Comparison of ENCODE assay signal across 24 mouse cellular contexts in the genomic region with DNA sequence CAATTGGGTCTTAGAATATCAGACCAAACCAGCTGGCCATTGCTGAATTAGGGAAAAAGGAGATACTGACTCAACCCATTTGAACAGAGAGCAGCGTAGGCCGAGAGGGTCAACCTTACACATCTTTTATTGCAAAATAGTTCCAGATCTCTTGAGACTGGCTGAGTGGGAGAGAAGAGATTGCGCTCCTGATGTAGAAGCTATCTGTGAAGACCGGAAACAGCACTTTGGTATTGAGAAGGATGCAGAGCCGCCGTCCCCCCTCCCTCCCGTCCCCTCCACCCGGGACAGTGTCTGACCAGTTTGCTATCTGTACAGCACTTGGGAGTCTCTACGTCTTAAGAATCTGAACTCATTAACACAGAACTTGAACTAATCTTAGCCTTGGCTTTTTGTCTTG.
DNase-seq lines count a peak whose midpoint lies in the region; ATAC-seq and TF ChIP-seq lines count a peak whose summit lies in the region.
"Had no signal": no experiment of that assay in that cellular context is flagged by ENCODE, and none has a peak within 500 bp of the region (broad histone marks: within the 10 kb centered on the region; RNA-seq: fewer than 3 reads in every experiment).

No protein-coding gene starts in this region.

- no peak overlapping the region for H3K9ac ChIP-seq in liver, postnatal 0 days (replicated peaks)
- H3K9ac ChIP-seq in liver, embryonic 12.5 days: no peak overlapping the region
- H3K9ac ChIP-seq: embryonic facial prominence, embryonic 13.5 days; forebrain, embryonic 13.5 days; heart, embryonic 15.5 days; hindbrain, embryonic 13.5 days; midbrain, embryonic 12.5 days had no signal

- intact Hi-C loops in gastrocnemius, adult 2 months (cut with DNase I): no loop called here
- intact Hi-C loops in gastrocnemius, postnatal 36 days (cut with DNase I): no loop called here
- intact Hi-C loops in heart, postnatal 14 days (cut with DNase I): no loop called here

- H3K27me3 ChIP-seq in liver, postnatal 0 days (ENCODE audit: insufficient read depth, low read length): no peaks in the 10 kb centered on the region
- H3K27me3 ChIP-seq in liver, embryonic 12.5 days (replicated peaks): no peaks in the 10 kb centered on the region
- H3K27me3 ChIP-seq: embryonic facial prominence, embryonic 13.5 days; forebrain, embryonic 13.5 days; heart, embryonic 15.5 days; hindbrain, embryonic 13.5 days; midbrain, embryonic 12.5 days had no signal

- no peaks in the 10 kb centered on the region for H3K9me3 ChIP-seq in liver, postnatal 0 days (ENCODE audit: low read length)
- H3K9me3 ChIP-seq in liver, embryonic 12.5 days (replicated peaks): no peaks in the 10 kb centered on the region
- H3K9me3 ChIP-seq: embryonic facial prominence, embryonic 13.5 days; forebrain, embryonic 13.5 days; heart, embryonic 15.5 days; hindbrain, embryonic 13.5 days; limb, embryonic 10.5 days; midbrain, embryonic 12.5 days had no signal

- no peak for TF ChIP-seq EP300 in liver, postnatal 0 days (IDR thresholded peaks at IDR 0.05; ENCODE audit: low read depth)

- H3K4me3 ChIP-seq in gastrocnemius, adult 2 months: no peak overlapping the region
- no peak overlapping the region for H3K4me3 ChIP-seq in liver, postnatal 0 days (ENCODE audit: low read depth, low read length)
- H3K4me3 ChIP-seq in liver, embryonic 12.5 days: no peak overlapping the region
- H3K4me3 ChIP-seq: embryonic facial prominence, embryonic 13.5 days; forebrain, embryonic 13.5 days; heart, embryonic 15.5 days; hindbrain, embryonic 13.5 days; layer of hippocampus, adult 2 months; limb, embryonic 10.5 days; midbrain, embryonic 12.5 days had no signal

- no peaks in the 10 kb centered on the region for H3K36me3 ChIP-seq in liver, postnatal 0 days (replicated peaks; ENCODE audit: insufficient read depth, low read length)
- H3K36me3 ChIP-seq in liver, embryonic 12.5 days: no peaks in the 10 kb centered on the region
- H3K36me3 ChIP-seq: embryonic facial prominence, embryonic 13.5 days; heart, embryonic 15.5 days; hindbrain, embryonic 13.5 days; limb, embryonic 10.5 days; midbrain, embryonic 12.5 days had no signal

- no peak overlapping the region for H3K4me2 ChIP-seq in liver, postnatal 0 days (ENCODE audit: low read depth, low read length)
- H3K4me2 ChIP-seq in liver, embryonic 12.5 days: no peak overlapping the region
- H3K4me2 ChIP-seq: embryonic facial prominence, embryonic 13.5 days; forebrain, embryonic 13.5 days; heart, embryonic 15.5 days; hindbrain, embryonic 13.5 days; midbrain, embryonic 12.5 days had no signal

- ATAC-seq in liver, postnatal 0 days: no peak
- no peak for ATAC-seq in liver, embryonic 12.5 days
- ATAC-seq: forebrain, embryonic 13.5 days; lung, postnatal 0 days had no signal

- no peak for TF ChIP-seq CTCF in gastrocnemius, adult 2 months (IDR thresholded peaks at IDR 0.05)
- TF ChIP-seq CTCF in liver, postnatal 0 days (IDR thresholded peaks at IDR 0.05; ENCODE audit: low read depth): no peak

- WGBS in liver, postnatal 0 days (ENCODE audit: insufficient replicate concordance): 69% methylated on average over 9 of the region's 9 CpGs
- 76% methylated on average over 9 of the region's 9 CpGs for WGBS in liver, embryonic 12.5 days (ENCODE audit: insufficient replicate concordance)

- DNase-seq in gastrocnemius, adult 2 months: peak; percentile 27
- no peak for DNase-seq in gastrocnemius, postnatal 36 days
- DNase-seq in heart, adult 9 months (ENCODE audit: low spot score in 2 of 2): peak; percentile 51 to 58
- DNase-seq in heart, postnatal 14 days: no peak
- DNase-seq in liver, postnatal 0 days: no peak
- peak; percentile 11 for DNase-seq in heart, postnatal 4 days
- no peak for DNase-seq in adrenal gland, postnatal 14 days
- DNase-seq: cerebellum, adult 18-20 months; cerebellum, postnatal 36 days; embryo, embryonic 11 days; gastrocnemius, postnatal 10 days; liver; thymus, adult 2 months; thymus, postnatal 4 days had no signal

- H3K27ac ChIP-seq in gastrocnemius, adult 2 months: peak overlapping the region; percentile 74
- 0 out of 2 replicates have a peak overlapping the region, but pooled peaks have one; percentile 22 for H3K27ac ChIP-seq in liver, postnatal 0 days (ENCODE audit: low read depth)
- no peak overlapping the region for H3K27ac ChIP-seq in liver, embryonic 12.5 days
- H3K27ac ChIP-seq: embryonic facial prominence, embryonic 13.5 days; forebrain, embryonic 13.5 days; heart, embryonic 15.5 days; hindbrain, embryonic 13.5 days; layer of hippocampus, adult 2 months; limb, embryonic 10.5 days; midbrain, embryonic 12.5 days; stomach, postnatal 0 days had no signal

- no peaks in the 10 kb centered on the region for H3K4me1 ChIP-seq in liver, postnatal 0 days (ENCODE audit: insufficient read depth)
- no peaks in the 10 kb centered on the region for H3K4me1 ChIP-seq in liver, embryonic 12.5 days
- H3K4me1 ChIP-seq: embryonic facial prominence, embryonic 13.5 days; forebrain, embryonic 13.5 days; heart, embryonic 15.5 days; hindbrain, embryonic 13.5 days; limb, embryonic 10.5 days; midbrain, embryonic 12.5 days had no signal

Comparison
In these comparisons a context has a peak if more than half of its experiments do, and no peak if none do; other contexts are left out.
1. DNase-seq: peak in gastrocnemius, adult 2 months (single experiment), heart, adult 9 months (2 of 2) and heart, postnatal 4 days (single experiment); none in gastrocnemius, postnatal 36 days (0 of 2), heart, postnatal 14 days (0 of 2), liver, postnatal 0 days (single experiment) and adrenal gland, postnatal 14 days (single experiment).